Mouse (Mus musculus) embryo, embryonic 10 days (tissue): ENCODE measurements around the gene Rps6ka1.

Experiments
- DNase-seq: peaks from one replicate; pipeline ENCODE4 v3.0.0-alpha.2; 2015; ENCODE audit warnings: low spot score

Gene Rps6ka1

DNA sequence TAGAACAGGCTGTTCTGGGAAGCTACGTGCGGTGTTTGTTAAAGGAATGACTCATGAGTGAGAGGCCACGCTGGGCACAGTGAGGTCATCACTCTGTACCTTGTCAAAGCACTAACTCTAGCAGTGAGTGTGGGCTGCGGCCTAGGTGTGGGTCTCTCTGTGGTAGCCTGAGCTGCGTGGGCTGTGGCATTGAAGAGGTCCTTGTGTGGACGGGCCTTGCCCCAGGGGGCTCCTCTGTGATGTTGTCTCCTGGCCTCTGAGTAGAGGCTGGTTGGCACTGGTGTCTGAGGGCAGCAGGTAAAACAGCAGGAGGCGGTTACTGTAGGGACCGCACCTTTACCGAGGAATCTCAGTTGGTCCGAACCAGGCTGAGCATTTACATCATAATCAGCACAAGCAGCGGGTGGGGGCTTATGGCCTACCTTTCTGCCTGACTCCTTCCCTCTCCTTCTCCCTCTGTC, 9.9 kb upstream of the Rps6ka1 start:
- no peak for DNase-seq

- no peak for DNase-seq
These were observed 9.4 kb upstream of the Rps6ka1 start for GRCm38 (mm10) chr4:133896984-133897383.

DNA sequence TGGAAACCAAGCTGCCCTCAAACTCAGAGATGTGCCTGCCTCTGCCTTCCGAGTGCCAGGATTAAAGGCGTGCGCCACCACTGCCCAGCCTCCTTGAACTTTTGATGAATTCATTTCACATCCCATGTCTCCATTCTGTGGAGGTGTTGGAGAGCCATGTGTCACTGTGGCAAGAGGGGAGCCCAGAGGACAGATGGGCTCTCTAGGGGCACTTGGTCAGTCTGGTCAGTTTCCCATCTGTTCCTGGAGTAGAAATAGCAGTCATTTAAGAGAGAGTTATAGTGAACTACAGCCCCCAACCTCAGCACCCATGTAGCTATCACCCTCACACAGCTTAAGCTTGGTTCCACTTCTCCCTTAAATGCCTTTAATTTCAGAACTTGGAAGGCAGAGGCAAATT, 8.4 kb upstream of the Rps6ka1 start:
- no peak for DNase-seq

DNA sequence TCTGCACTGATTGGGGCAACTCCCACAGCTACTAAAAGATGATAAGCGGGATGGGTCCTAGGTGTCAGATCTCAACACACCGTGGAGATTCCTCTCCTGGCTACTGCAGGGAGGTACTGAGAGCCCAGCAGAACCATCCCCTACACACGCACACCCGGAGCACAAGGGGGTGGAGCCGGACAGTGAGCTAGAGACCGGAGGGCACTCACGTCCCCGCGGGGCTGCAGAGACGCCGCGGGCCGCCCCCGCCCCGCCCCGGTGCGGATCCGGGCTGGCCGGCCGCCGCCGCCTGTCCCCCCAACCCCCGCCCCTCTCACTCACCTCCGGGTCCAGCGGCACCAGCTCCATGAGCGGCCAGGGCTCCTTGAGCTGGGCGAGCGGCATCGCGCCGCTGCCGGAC, 348 bp downstream of the Rps6ka1 start:
- DNase-seq = peak; percentile 18

GRCm38 (mm10) chr4:133885991-133886501, 1.6 kb downstream of the Rps6ka1 start:
- peak; percentile 32 for DNase-seq

DNA sequence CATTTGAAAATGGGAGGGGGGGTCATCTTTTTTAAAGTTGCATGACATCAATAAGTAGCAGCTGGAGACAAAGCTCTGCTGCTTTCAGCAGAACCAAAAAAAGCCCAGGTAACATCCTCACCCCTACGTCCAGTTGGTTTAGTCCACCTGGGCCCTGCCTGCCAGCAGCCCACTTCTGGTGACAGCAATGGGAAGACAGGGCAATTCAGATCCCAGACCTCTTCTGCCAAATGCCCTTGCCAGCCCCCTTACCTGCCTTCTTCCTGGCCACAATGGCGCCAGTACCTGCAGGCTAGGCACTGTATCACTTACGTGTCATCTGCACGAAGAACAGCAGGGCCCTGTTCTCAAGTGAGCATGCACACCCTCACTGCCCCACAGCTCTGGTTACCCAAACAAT, 2.3 kb downstream of the Rps6ka1 start:
- DNase-seq = no peak

GRCm38 (mm10) chr4:133884888-133885287, 2.7 kb downstream of the Rps6ka1 start:
- no peak for DNase-seq

- DNase-seq = no peak
These were observed 3.4 kb downstream of the Rps6ka1 start for GRCm38 (mm10) chr4:133884127-133884753.

- no peak for DNase-seq
These were observed 5.7 kb downstream of the Rps6ka1 start for GRCm38 (mm10) chr4:133881851-133882250.

GRCm38 (mm10) chr4:133881399-133881798, 6.2 kb downstream of the Rps6ka1 start:
- no peak for DNase-seq

DNA sequence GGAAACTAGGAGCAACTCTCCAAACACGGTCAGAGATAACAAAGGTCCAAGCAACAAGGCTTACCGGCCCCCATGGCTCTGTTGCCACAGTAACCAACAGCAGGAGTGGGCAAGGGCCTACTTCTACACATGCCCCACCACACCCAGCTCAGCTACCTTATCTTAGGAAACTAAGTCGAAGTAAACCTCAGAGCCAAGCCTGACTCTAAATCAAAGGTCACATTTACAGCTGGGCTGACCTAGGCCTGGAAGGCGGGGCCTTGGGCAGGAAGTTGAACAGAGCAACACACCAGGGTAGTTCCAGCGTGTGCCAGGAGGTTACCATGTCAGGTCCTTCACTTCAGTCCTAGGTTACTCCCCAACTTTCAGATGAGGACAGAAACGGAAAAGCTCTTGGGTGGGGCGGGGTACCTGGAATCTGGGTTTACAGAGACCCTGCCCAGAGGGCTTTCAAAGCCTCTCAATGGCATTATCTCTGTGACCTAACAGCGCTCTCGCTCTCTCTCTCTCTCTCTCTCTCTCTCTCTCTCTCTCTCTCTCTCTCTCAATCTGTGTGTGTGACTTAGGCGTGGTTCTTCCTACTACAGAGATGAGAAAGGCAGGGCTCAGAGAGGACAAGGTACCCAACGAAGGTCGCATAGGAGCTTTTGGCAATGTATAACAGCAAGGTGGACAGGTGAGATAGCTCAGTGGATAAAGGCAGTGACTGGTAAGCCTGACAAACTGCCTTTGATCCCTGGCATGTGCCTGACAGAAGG, 8.3 kb downstream of the Rps6ka1 start:
- DNase-seq = no peak

DNA sequence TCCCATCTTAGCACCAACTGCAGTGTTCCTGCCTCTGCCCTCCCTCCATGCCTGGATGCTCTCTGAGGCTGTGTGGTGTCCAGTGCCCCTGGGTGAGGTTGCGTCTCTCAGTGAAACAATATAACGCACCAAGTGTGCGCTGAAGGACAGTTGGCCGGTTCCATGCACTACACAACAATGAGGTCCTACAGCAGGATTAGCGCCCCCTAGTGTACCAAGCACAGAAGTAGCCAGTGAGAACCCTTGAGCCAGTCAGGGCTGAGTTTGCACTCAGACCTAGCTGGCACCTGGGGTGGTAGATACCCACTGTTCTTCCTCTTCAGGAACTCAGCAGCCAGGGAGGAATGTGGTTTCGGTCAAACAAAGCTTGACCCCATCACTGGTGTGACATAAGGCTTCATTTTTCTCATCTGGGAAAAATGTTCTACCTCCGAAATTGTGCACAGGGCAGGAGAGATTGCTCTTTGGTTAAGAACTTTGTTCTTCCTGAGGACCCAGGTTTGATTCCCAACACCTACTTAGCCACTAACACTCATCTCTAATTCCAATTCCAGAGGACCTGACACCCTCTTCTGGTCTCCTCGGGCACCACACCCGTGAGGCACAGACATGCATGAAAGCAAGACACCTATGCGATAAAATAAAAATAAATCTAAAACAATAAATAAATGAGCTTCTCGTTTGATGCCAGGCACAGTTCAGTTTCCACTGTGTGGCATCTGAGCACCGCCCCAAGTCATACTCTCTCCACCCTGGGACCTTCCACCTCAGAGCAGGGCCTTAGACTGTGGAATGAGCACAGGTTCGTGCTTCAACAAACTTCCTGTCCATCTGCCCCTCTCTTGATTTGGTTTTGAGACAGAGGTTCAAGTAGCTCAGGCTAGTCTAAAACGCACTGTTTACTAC, 9.5 kb downstream of the Rps6ka1 start:
- peak; percentile 52 for DNase-seq

- no peak for DNase-seq
These were observed 12.6 kb downstream of the Rps6ka1 start for GRCm38 (mm10) chr4:133874865-133875517.

DNA sequence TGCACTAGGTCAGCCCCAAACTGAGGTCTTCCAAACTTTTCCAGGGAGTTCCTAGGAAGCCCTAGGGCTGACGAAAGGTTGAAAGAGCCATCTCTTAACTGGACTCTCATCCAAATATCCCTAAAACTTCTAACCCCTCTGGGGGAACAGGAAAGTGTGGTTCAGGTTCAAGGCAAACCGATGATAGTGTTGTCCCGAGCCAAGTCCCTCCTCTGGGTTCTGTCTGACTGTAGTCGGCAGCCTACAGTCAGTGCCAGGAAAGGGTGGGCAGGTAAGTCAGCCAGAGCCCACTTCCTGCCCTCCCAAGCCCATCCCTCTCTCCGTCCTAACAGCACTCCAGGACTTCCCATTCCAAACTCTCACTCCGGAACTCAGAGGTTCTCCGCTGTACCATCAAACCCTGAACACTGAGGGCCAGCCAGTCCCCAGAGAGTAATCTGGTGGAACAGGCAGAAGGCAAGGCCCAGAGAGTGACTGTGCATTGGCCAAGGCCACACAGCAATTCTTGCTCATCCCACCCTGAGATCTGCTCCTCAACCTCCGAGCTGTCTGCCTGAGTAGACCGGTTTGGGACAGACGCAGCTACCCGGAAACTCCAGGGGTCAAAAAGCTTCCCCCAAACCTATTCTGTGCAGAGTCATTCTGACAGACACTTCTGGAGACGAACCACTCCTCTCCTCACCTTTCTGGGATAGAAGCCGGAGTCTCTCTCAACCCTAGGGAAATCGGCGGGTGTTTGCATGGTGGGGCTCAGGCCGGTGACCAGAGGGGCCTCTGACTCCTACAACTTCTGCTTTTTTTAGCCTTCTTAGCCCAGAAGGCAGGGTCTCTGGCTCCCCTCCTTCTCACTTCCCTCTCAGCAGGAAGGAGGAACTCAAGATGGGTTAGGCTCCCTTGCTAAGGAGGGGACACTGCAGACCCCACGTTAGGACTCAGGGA, 13.4 kb downstream of the Rps6ka1 start:
- DNase-seq = no peak

DNA sequence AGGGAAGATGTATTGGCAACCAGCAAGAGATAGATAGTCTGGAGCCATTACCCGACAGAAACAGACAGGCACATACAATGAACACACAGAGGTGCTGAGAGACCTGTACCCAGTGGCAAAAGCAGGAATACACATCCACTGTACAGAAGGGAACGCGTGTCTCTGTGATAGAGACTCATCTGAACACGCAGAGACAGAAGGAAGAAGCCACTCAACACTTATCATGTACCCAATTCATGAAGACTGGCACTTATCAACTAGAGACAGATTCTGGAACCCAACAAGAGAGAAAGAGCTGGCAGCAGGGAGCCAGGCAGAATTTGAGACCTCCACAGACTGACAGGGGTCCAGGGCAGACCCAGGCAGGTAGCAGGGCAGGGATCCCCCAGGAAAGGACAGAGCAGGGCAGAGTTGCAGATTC, 14.2 kb downstream of the Rps6ka1 start:
- DNase-seq = no peak

- no peak for DNase-seq
These were observed 14.7 kb downstream of the Rps6ka1 start for GRCm38 (mm10) chr4:133872812-133873300.

DNA sequence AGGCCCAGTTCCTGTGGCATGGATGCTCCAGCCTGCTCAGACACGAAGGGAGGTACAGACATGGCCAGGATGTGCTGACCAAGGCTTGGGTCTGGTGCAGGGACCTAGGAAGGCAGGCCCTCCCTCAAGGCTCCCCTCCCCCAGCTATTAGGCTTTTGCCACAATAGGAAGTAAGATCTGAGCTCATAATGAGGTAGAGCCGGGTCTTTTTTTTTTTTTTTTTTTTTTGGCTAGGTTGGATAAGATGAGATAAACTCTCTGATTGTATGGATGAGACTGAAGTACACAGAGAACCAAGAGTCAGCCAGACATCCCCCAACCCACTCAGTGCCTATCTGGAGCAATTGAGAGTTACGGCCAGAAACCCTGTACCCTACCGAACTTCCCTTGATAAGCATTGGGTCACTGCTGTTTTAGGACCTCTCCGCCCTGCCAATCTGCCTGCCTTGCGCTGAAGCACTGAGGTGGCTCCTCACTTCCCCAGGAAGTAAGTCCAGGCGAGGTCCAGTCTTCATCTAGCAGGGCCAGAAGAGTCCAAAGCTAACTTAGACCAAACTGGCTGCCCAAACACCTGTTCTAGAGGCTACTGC, 15.3 kb downstream of the Rps6ka1 start:
- DNase-seq = no peak

- no peak for DNase-seq
These were observed 22.4 kb downstream of the Rps6ka1 start for GRCm38 (mm10) chr4:133865231-133865630.

DNA sequence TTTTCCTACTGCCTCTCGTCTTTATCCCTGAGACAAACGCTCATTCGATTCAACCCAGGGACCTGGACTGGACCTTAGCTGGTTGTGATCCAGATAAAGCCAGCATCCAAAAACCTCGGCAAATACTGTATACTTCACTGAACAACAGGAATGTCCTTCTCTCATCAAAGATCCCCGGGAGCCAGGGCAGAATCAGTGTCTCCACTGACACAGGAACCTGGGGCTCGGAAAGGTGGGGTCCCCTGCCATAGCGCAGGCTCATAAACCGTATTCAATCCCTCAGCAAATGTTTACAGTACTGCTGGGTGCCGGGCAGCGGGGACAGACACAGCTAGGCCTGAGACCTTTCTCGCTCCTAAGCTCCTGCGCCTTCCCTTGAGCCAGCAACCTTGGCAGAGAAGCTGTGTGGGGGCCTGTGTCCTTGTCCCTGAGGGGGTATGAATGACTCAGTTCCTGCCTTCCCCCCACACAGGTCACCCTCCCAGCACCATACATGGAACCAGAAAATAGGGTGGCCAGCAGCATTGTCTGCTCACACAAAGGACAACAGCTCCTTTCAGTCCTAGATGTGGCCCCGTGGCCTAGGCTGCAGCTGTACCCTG, 23.1 kb downstream of the Rps6ka1 start:
- peak; percentile 16 for DNase-seq
